ENCODE assay signal across 8 mouse cellular contexts in genomic region chr11:119299391-119300245, GRCm38 (mm10). TPM values are rescaled to one million over a fixed set of nuclear protein-coding genes. Genes with fewer than 3 reads are reported as not detected.
DNase-seq lines count a peak whose midpoint lies in the region; ATAC-seq lines count a peak whose summit lies in the region.

Gene Eif4a3 (minus strand): TSS chr11:119300089.

- H3K4me1 ChIP-seq in hindbrain, embryonic 11.5 days (replicated peaks; ENCODE audit: control insufficient read depth, insufficient read depth, low read length): peaks cover 8% of the 10 kb centered on the region

- DNase-seq in Muller cell, postnatal 12 days (ENCODE audit: inconsistent ontology term): peak; percentile 97
- peak; percentile 94 for DNase-seq in cerebellum, adult 9-11 months
- DNase-seq in frontal cortex, adult 2 months (ENCODE audit: extremely low spot score in 1 of 2, low spot score in 1 of 2): peak; percentile 72 to 95
- DNase-seq in hindbrain, embryonic 11.5 days (ENCODE audit: low spot score): peak; percentile 100
- DNase-seq in layer of hippocampus, postnatal 10 days (ENCODE audit: low spot score in 2 of 2): peak; percentile 97
- DNase-seq in lung, postnatal 10 days: peak; percentile 96
- DNase-seq in ovary, postnatal 36 days (ENCODE audit: low spot score): peak; percentile 97
- peak; percentile 97 for DNase-seq in thymus, postnatal 25 days

- peak within 1 kb of the TSS; percentile 96 for H3K27ac ChIP-seq in hindbrain, embryonic 11.5 days (ENCODE audit: low read depth, low read length)

- no peaks in the 10 kb centered on the region for H3K9me3 ChIP-seq in hindbrain, embryonic 11.5 days (ENCODE audit: control insufficient read depth, low read length)

- peaks cover 21% of the 10 kb centered on the region for H3K36me3 ChIP-seq in hindbrain, embryonic 11.5 days (ENCODE audit: control insufficient read depth, insufficient read depth, low read length)

- under 1% methylated on average over 86 of the region's 89 CpGs for whole genome bisulfite sequencing in hindbrain, embryonic 11.5 days

- ATAC-seq in hindbrain, embryonic 11.5 days (ENCODE audit: low FRiP score): peak; percentile 96

- H3K9ac ChIP-seq in hindbrain, embryonic 11.5 days (ENCODE audit: low read depth, low read length): peak within 1 kb of the TSS; percentile 97

- H3K27me3 ChIP-seq in hindbrain, embryonic 11.5 days (ENCODE audit: control insufficient read depth, insufficient read depth, low read length): no peaks in the 10 kb centered on the region

- peak within 1 kb of the TSS; percentile 84 for H3K4me2 ChIP-seq in hindbrain, embryonic 11.5 days (replicated peaks; ENCODE audit: low read depth, low read length)

- peak within 1 kb of the TSS; percentile 98 for H3K4me3 ChIP-seq in hindbrain, embryonic 11.5 days (ENCODE audit: low read depth, low read length)

RNA-seq across cellular contexts. Expression of gene Eif4a3, which starts in this region (rescaled TPM):
- polyA plus RNA-seq in frontal cortex, adult 2 months (2012; rRNA removed): 98.0 and 109 TPM in 2 replicates
- 378 and 385 TPM in 2 replicates for polyA plus RNA-seq in hindbrain, embryonic 11.5 days (2014; fragmentation: Nextera tagmentation; extraction: Ambion mirVana)
- total RNA-seq in layer of hippocampus, postnatal 10 days (2021): 10 to 100 TPM; 88.9 to 93.0 TPM

Comparison
In these comparisons a context has a peak if more than half of its experiments do, and no peak if none do; other contexts are left out.
1. Peak in every context shown above with its lines: DNase-seq, ATAC-seq, H3K4me3 ChIP-seq and H3K27ac ChIP-seq.